Mouse (Mus musculus) frontal cortex, adult (tissue): ENCODE data around the gene Fryl.

Experiments used
- ATAC-seq: cut with Nextera tagmentation; 2 replicates; pipeline ENCODE4 v1.9.2; 2017; ENCODE audit warnings: mild to moderate bottlenecking, moderate library complexity, mixed read lengths; ENCODE audit not compliant: low TSS enrichment

The Fryl gene

GRCm38 (mm10) chr5:73112331-73112730, 144.1 kb downstream of the Fryl start:
- ATAC-seq = no peak

GRCm38 (mm10) chr5:73103657-73104056, 152.8 kb downstream of the Fryl start:
- no peak for ATAC-seq

- ATAC-seq = peak; percentile 13
These were observed 154.0 kb downstream of the Fryl start for GRCm38 (mm10) chr5:73102342-73102989.

GRCm38 (mm10) chr5:73092236-73092635, 164.2 kb downstream of the Fryl start:
- no peak for ATAC-seq

- no peak for ATAC-seq
These were observed 167.3 kb downstream of the Fryl start for GRCm38 (mm10) chr5:73089158-73089557.

GRCm38 (mm10) chr5:73081496-73081895, 174.9 kb downstream of the Fryl start:
- no peak for ATAC-seq

- no peak for ATAC-seq
These were observed 176.6 kb downstream of the Fryl start for GRCm38 (mm10) chr5:73079801-73080200.

- ATAC-seq = peak; percentile 91
These were observed 185.1 kb downstream of the Fryl start for GRCm38 (mm10) chr5:73071319-73071718.

GRCm38 (mm10) chr5:73066946-73067345, 189.5 kb downstream of the Fryl start:
- no peak for ATAC-seq

- ATAC-seq = no peak
These were observed 192.4 kb downstream of the Fryl start for GRCm38 (mm10) chr5:73063768-73064669.

GRCm38 (mm10) chr5:73061506-73062155, 194.8 kb downstream of the Fryl start:
- peak; percentile 81 for ATAC-seq

GRCm38 (mm10) chr5:73056937-73057336, 199.5 kb downstream of the Fryl start:
- ATAC-seq = no peak

- no peak for ATAC-seq
These were observed 200.0 kb downstream of the Fryl start for GRCm38 (mm10) chr5:73056457-73056856.

GRCm38 (mm10) chr5:73053933-73054332, 202.5 kb downstream of the Fryl start:
- ATAC-seq = no peak

GRCm38 (mm10) chr5:73047651-73048245, 208.7 kb downstream of the Fryl start:
- no peak for ATAC-seq

- ATAC-seq = no peak
These were observed 212.4 kb downstream of the Fryl start for GRCm38 (mm10) chr5:73044055-73044454.

GRCm38 (mm10) chr5:73032481-73032880, 223.9 kb downstream of the Fryl start:
- no peak for ATAC-seq

- ATAC-seq = no peak
These were observed 227.8 kb downstream of the Fryl start for GRCm38 (mm10) chr5:73028646-73029045.

GRCm38 (mm10) chr5:73023801-73024200, 232.6 kb downstream of the Fryl start:
- ATAC-seq = no peak

- ATAC-seq = no peak
These were observed 241.7 kb downstream of the Fryl start for GRCm38 (mm10) chr5:73014745-73015144.

- ATAC-seq = 0 out of 2 replicates have a peak, but pooled peaks have one; percentile 27
These were observed 242.7 kb downstream of the Fryl start for GRCm38 (mm10) chr5:73013611-73014287.
